Mouse (Mus musculus) liver, adult 2 months (tissue): Measurements from ENCODE around the gene Gas6.
A peak's percentile ranks its signal among the peaks of the same experiment; 100 is the strongest.

Source experiments
- CTCF ChIP-seq: fragments of 200-500 bp; IDR thresholded peaks from 2 replicates; pipeline ENCODE4 v1.5.1; 2011; ENCODE audit warnings: low read depth, low read length, control low read depth
- POLR2A ChIP-seq: fragments of 200-500 bp; IDR thresholded peaks from 2 replicates; pipeline ENCODE4 v1.6.1; 2011; ENCODE audit warnings: low read length, control low read depth; ENCODE audit not compliant: insufficient read depth; ENCODE audit errors: extremely low read depth

- peak; percentile 84 for TF ChIP-seq CTCF
- no peak for TF ChIP-seq POLR2A
These were observed 27.3 kb downstream of the Gas6 start for GRCm38 (mm10) chr8:13466989-13467388.
